Comparison of ENCODE assay signal across 1 mouse cellular context in genomic region chr7:19328425-19328824, GRCm38 (mm10).
A peak's percentile ranks its signal among the peaks of the same experiment; 100 is the strongest.
TF ChIP-seq lines count a peak whose summit lies in the region.

No protein-coding gene starts in this region.

TF ChIP-seq in MEL, 35 proteins besides CTCF, POLR2A, EP300 and RAD21:
- TF ChIP-seq SMC3 (IDR thresholded peaks at IDR 0.05; ENCODE audit: low read depth, low read length) (peak; percentile 42), MAX (IDR thresholded peaks at IDR 0.05; ENCODE audit: low read length) (no peak)
